Mouse (Mus musculus): Measurements from ENCODE around the gene Olfm1.

Gene Olfm1

GRCm38 (mm10) chr2:28192821-28193689, at the start of gene Olfm1:
Gene Olfm1, plus strand, starts transcription at chr2:28192992.
- in situ Hi-C loops (cut with MseI, MboI), result no loop called here

- in situ Hi-C loops (cut with MseI, MboI), result no loop called here
Measured at GRCm38 (mm10) chr2:28143417-28144045, 49.3 kb upstream of the Olfm1 start.

- in situ Hi-C loops (cut with MseI, MboI), result no loop called here
Measured at GRCm38 (mm10) chr2:28145702-28146101, 47.1 kb upstream of the Olfm1 start.

- in situ Hi-C loops (cut with MseI, MboI), result no loop called here
Measured at GRCm38 (mm10) chr2:28146152-28146551, 46.6 kb upstream of the Olfm1 start.

- in situ Hi-C loops (cut with MseI, MboI), result no loop called here
Measured at GRCm38 (mm10) chr2:28146685-28147084, 46.1 kb upstream of the Olfm1 start.

GRCm38 (mm10) chr2:28147248-28147794, 45.5 kb upstream of the Olfm1 start:
- in situ Hi-C loops (cut with MseI, MboI), result no loop called here

GRCm38 (mm10) chr2:28149688-28150087, 43.1 kb upstream of the Olfm1 start:
- in situ Hi-C loops (cut with MseI, MboI), result no loop called here

- in situ Hi-C loops (cut with MseI, MboI), result no loop called here
Measured at GRCm38 (mm10) chr2:28160568-28160967, 32.2 kb upstream of the Olfm1 start.

- in situ Hi-C loops (cut with MseI, MboI), result no loop called here
Measured at GRCm38 (mm10) chr2:28165570-28165969, 27.2 kb upstream of the Olfm1 start.

- in situ Hi-C loops (cut with MseI, MboI), result no loop called here
Measured at GRCm38 (mm10) chr2:28169336-28169735, 23.5 kb upstream of the Olfm1 start.

GRCm38 (mm10) chr2:28171962-28172361, 20.8 kb upstream of the Olfm1 start:
- in situ Hi-C loops (cut with MseI, MboI), result no loop called here

GRCm38 (mm10) chr2:28173225-28174141, 19.3 kb upstream of the Olfm1 start:
- in situ Hi-C loops (cut with MseI, MboI), result no loop called here

- in situ Hi-C loops (cut with MseI, MboI), result no loop called here
Measured at GRCm38 (mm10) chr2:28174441-28174840, 18.4 kb upstream of the Olfm1 start.

GRCm38 (mm10) chr2:28178600-28178999, 14.2 kb upstream of the Olfm1 start:
- in situ Hi-C loops (cut with MseI, MboI), result no loop called here

- in situ Hi-C loops (cut with MseI, MboI), result no loop called here
Measured at GRCm38 (mm10) chr2:28180053-28180452, 12.7 kb upstream of the Olfm1 start.

GRCm38 (mm10) chr2:28188398-28188944, 4.3 kb upstream of the Olfm1 start:
- in situ Hi-C loops (cut with MseI, MboI), result no loop called here

GRCm38 (mm10) chr2:28193690-28194087, 897 bp downstream of the Olfm1 start:
- in situ Hi-C loops (cut with MseI, MboI), result no loop called here

GRCm38 (mm10) chr2:28194962-28195617, 2.3 kb downstream of the Olfm1 start:
- in situ Hi-C loops (cut with MseI, MboI), result no loop called here

GRCm38 (mm10) chr2:28195726-28196125, 2.9 kb downstream of the Olfm1 start:
- in situ Hi-C loops (cut with MseI, MboI), result no loop called here

GRCm38 (mm10) chr2:28201441-28201841, 8.6 kb downstream of the Olfm1 start:
- in situ Hi-C loops (cut with MseI, MboI), result loop anchor here (5.0 to 10.0 kb wide), 5 partner anchors 101 to 221 kb away; no protein-coding TSS in a partner anchor

GRCm38 (mm10) chr2:28204167-28204566, 11.4 kb downstream of the Olfm1 start:
- in situ Hi-C loops (cut with MseI, MboI), result loop anchor here (5.0 to 10.0 kb wide), 5 partner anchors 98 to 218 kb away; no protein-coding TSS in a partner anchor
